Mouse (Mus musculus): Measurements from ENCODE around the gene Hsf2.

Gene Hsf2

GRCm38 (mm10) chr10:57485908-57486541 lies at the start of gene Hsf2:
Gene Hsf2, plus strand, starts transcription at chr10:57486385.
- DNase-seq (ENCODE audit: low read depth, low spot score): peak; percentile 96

GRCm38 (mm10) chr10:57437898-57438297 lies 48.3 kb upstream of the Hsf2 start:
- no peak for DNase-seq (ENCODE audit: low read depth, low spot score)

GRCm38 (mm10) chr10:57441049-57441448 lies 45.1 kb upstream of the Hsf2 start:
- DNase-seq (ENCODE audit: low read depth, low spot score): no peak

GRCm38 (mm10) chr10:57444392-57444791 lies 41.8 kb upstream of the Hsf2 start:
- DNase-seq (ENCODE audit: low read depth, low spot score): no peak

- no peak for DNase-seq (ENCODE audit: low read depth, low spot score)
Measured at GRCm38 (mm10) chr10:57445655-57446054, 40.5 kb upstream of the Hsf2 start.

GRCm38 (mm10) chr10:57447657-57448050 lies 38.5 kb upstream of the Hsf2 start:
- no peak for DNase-seq (ENCODE audit: low read depth, low spot score)

GRCm38 (mm10) chr10:57448051-57448716 lies 38.0 kb upstream of the Hsf2 start:
- peak; percentile 75 for DNase-seq (ENCODE audit: low read depth, low spot score)

- DNase-seq (ENCODE audit: low read depth, low spot score): peak; percentile 51
Measured at GRCm38 (mm10) chr10:57463298-57463697, 22.9 kb upstream of the Hsf2 start.

GRCm38 (mm10) chr10:57465768-57466167 lies 20.4 kb upstream of the Hsf2 start:
- DNase-seq (ENCODE audit: low read depth, low spot score): no peak

- no peak for DNase-seq (ENCODE audit: low read depth, low spot score)
Measured at GRCm38 (mm10) chr10:57477121-57477843, 8.9 kb upstream of the Hsf2 start.

GRCm38 (mm10) chr10:57481717-57482116 lies 4.5 kb upstream of the Hsf2 start:
- no peak for DNase-seq (ENCODE audit: low read depth, low spot score)

- no peak for DNase-seq (ENCODE audit: low read depth, low spot score)
Measured at GRCm38 (mm10) chr10:57484741-57485140, 1.4 kb upstream of the Hsf2 start.

GRCm38 (mm10) chr10:57486542-57487071 lies 422 bp downstream of the Hsf2 start:
- DNase-seq (ENCODE audit: low read depth, low spot score): peak; percentile 24

GRCm38 (mm10) chr10:57487201-57487600 lies 1.0 kb downstream of the Hsf2 start:
- DNase-seq (ENCODE audit: low read depth, low spot score): peak; percentile 59

- DNase-seq (ENCODE audit: low read depth, low spot score): no peak
Measured at GRCm38 (mm10) chr10:57488591-57488990, 2.4 kb downstream of the Hsf2 start.

GRCm38 (mm10) chr10:57492050-57492449 lies 5.9 kb downstream of the Hsf2 start:
- DNase-seq (ENCODE audit: low read depth, low spot score): no peak

GRCm38 (mm10) chr10:57499414-57500156 lies 13.4 kb downstream of the Hsf2 start:
- no peak for DNase-seq (ENCODE audit: low read depth, low spot score)

- no peak for DNase-seq (ENCODE audit: low read depth, low spot score)
Measured at GRCm38 (mm10) chr10:57514616-57515015, 28.4 kb downstream of the Hsf2 start.

GRCm38 (mm10) chr10:57515278-57515677 lies 29.1 kb downstream of the Hsf2 start:
- no peak for DNase-seq (ENCODE audit: low read depth, low spot score)

GRCm38 (mm10) chr10:57526469-57526868 lies 40.3 kb downstream of the Hsf2 start:
- no peak for DNase-seq (ENCODE audit: low read depth, low spot score)

- DNase-seq (ENCODE audit: low read depth, low spot score): no peak
Measured at GRCm38 (mm10) chr10:57531076-57531475, 44.9 kb downstream of the Hsf2 start.
